Mouse (Mus musculus): Measurements from ENCODE around the gene Eftud2.

GRCm38 (mm10) chr11:102894716-102895115, 13.9 kb upstream of the Eftud2 start:
- TF ChIP-seq MXI1 (IDR thresholded peaks at IDR 0.05; ENCODE audit: low read depth, low read length), result no peak
- TF ChIP-seq SIN3A (IDR thresholded peaks at IDR 0.05; ENCODE audit: low read length), result no peak
- no peak for TF ChIP-seq ZNF384 (IDR thresholded peaks at IDR 0.05; ENCODE audit: low read depth, low read length)
- no peak for TF ChIP-seq USF1 (IDR thresholded peaks at IDR 0.05; ENCODE audit: low read depth, low read length)
- TF ChIP-seq ETS1 (conservative IDR thresholded peaks at IDR 0.05; ENCODE audit: low read depth, low read length), result no peak
- no peak for TF ChIP-seq POLR2A (IDR thresholded peaks at IDR 0.05; ENCODE audit: low read depth, low read length)
